Mouse (Mus musculus): ENCODE results near the gene Txnrd2. TPM values are rescaled to one million over a fixed set of nuclear protein-coding genes. Genes with fewer than 3 reads are reported as not detected.

Txnrd2 gene
- polyA plus RNA-seq, 1 experiment = 19.4 TPM

DNA sequence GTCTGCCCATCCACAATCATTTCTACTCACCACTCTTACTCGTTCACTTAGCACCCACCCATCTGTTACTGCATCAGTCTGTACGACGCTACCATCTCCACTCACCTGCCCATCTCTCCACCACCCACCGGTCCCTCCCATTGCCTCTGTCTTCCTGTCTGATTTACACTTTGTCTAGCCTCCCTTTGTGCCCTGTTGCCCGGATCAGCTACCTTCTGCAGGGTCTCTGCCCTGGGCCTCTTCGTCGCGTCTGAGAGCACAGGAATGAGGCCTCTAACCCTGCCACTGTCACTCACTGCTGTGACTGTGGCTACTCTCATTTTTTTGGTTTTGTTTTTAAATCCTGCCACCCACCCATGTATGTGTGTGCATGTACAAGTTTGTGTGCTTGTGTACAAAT is 41.5 kb upstream of the Txnrd2 start:
- no peak for TF ChIP-seq POLR2A (IDR thresholded peaks at IDR 0.05; ENCODE audit: borderline replicate concordance, extremely low read depth, low read depth, low read length)
- no peak for TF ChIP-seq CTCF (IDR thresholded peaks at IDR 0.05; ENCODE audit: insufficient read depth, low read length)
- 88% methylated on average over 8 of the region's 8 CpGs for WGBS

GRCm38 (mm10) chr16:18385411-18385810 is 40.8 kb upstream of the Txnrd2 start:
- no peak for DNase-seq
- H3K4me1 ChIP-seq (ENCODE audit: control insufficient read depth, insufficient read depth, low read length) = peaks cover 9% of the 10 kb centered on the region
- TF ChIP-seq CTCF (IDR thresholded peaks at IDR 0.05; ENCODE audit: insufficient read depth, low read length) (no peak), POLR2A (IDR thresholded peaks at IDR 0.05; ENCODE audit: borderline replicate concordance, extremely low read depth, low read depth, low read length) (no peak)
- 82% methylated on average over 5 of the region's 5 CpGs for WGBS
- H3K4me3 ChIP-seq (replicated peaks; ENCODE audit: extremely low read depth, low read depth, low read length) = no peak overlapping the region

More for the DNA sequence above, 41.5 kb upstream of the Txnrd2 start:
- no peak overlapping the region for H3K4me3 ChIP-seq (replicated peaks; ENCODE audit: extremely low read depth, low read depth, low read length)
- no peak for DNase-seq
- H3K4me1 ChIP-seq (ENCODE audit: control insufficient read depth, insufficient read depth, low read length) = peaks cover 9% of the 10 kb centered on the region

GRCm38 (mm10) chr16:18386451-18386850 is 39.7 kb upstream of the Txnrd2 start:
- WGBS = 77% methylated on average over 7 of the region's 7 CpGs
- TF ChIP-seq CTCF (IDR thresholded peaks at IDR 0.05; ENCODE audit: insufficient read depth, low read length) (no peak), POLR2A (IDR thresholded peaks at IDR 0.05; ENCODE audit: borderline replicate concordance, extremely low read depth, low read depth, low read length) (no peak)
- Histone ChIP-seq H3K4me3 (replicated peaks; ENCODE audit: extremely low read depth, low read depth, low read length) (no peak overlapping the region), H3K4me1 (ENCODE audit: control insufficient read depth, insufficient read depth, low read length) (peaks cover 9% of the 10 kb centered on the region)
- no peak for DNase-seq

DNA sequence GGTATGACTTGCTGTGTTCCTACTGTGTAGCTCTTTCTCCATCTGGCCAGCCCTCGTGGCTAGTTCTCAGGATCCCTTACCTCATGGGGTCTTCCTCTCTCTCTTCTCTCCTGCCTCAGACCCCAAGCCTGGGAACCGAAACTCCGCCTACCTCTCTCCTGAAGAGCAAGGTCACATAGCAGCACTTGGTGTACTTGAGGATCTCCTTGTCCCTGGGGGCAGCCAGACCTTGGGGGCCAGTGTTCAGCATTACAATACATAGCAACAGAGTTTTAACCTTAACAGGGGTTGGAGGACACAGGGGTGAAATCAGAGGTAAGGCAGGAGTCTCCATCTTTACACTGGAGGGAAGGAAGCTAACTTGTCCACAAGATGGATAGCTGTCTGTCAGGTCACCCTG is 39.2 kb upstream of the Txnrd2 start:
- Histone ChIP-seq H3K4me1 (ENCODE audit: control insufficient read depth, insufficient read depth, low read length) (peaks cover 9% of the 10 kb centered on the region), H3K4me3 (replicated peaks; ENCODE audit: extremely low read depth, low read depth, low read length) (no peak overlapping the region)
- TF ChIP-seq CTCF (IDR thresholded peaks at IDR 0.05; ENCODE audit: insufficient read depth, low read length) (no peak), POLR2A (IDR thresholded peaks at IDR 0.05; ENCODE audit: borderline replicate concordance, extremely low read depth, low read depth, low read length) (no peak)
- WGBS = 71% methylated on average over 3 of the region's 3 CpGs
- no peak for DNase-seq

- TF ChIP-seq POLR2A (IDR thresholded peaks at IDR 0.05; ENCODE audit: borderline replicate concordance, extremely low read depth, low read depth, low read length) (no peak), CTCF (IDR thresholded peaks at IDR 0.05; ENCODE audit: insufficient read depth, low read length) (no peak)
- 36% methylated on average over 6 of the region's 7 CpGs for WGBS
- no peak overlapping the region for H3K4me3 ChIP-seq (replicated peaks; ENCODE audit: extremely low read depth, low read depth, low read length)
- DNase-seq = no peak
- peaks cover 9% of the 10 kb centered on the region for H3K4me1 ChIP-seq (ENCODE audit: control insufficient read depth, insufficient read depth, low read length)
Observed at GRCm38 (mm10) chr16:18387704-18388582, 38.2 kb upstream of the Txnrd2 start.

DNA sequence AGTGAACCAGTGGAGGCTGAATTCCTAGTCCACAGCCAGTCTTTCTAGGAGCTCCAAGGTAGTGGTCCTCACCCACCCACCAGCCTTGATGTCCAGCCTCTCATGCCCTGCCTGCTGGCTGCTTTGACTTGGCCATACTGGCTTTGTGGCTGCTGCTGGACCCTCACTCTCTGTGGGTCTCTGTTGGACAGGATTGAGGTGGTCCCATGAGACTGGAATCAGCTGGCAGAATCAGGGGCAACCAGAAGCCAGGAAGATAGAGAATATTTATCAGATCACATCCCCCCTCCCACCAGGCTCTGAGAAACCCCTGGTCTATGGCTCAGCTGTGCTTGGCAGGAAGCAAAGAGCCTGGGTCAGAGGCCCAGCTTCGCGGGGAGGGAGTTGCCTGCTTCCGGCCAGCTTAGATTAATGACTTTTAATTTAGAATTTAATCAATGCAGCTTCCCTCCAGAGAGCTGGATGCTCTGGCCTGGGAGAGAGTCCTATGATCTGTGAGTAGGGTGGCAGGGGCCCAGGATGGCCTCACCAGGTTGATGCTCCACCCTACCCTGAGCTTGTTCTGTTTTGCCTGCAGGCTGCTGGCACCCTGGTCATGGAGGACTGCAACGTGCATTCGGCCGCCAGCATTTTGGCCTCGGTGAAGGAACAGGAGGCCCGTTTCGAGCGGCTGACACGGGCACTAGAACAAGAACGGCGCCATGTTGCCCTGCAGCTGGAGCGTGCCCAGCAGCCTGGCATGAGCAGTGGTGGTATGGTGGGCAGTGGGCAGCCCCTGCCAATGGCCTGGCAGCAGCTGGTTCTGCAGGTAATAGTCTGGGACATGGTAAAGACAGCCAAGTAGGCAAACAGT is 37.4 kb upstream of the Txnrd2 start:
- WGBS = 74% methylated on average over 14 of the region's 14 CpGs
- no peak for TF ChIP-seq CTCF (IDR thresholded peaks at IDR 0.05; ENCODE audit: insufficient read depth, low read length)
- TF ChIP-seq POLR2A (IDR thresholded peaks at IDR 0.05; ENCODE audit: borderline replicate concordance, extremely low read depth, low read depth, low read length) = no peak
- no peak for DNase-seq
- peaks cover 14% of the 10 kb centered on the region for H3K4me1 ChIP-seq (ENCODE audit: control insufficient read depth, insufficient read depth, low read length)
- no peak overlapping the region for H3K4me3 ChIP-seq (replicated peaks; ENCODE audit: extremely low read depth, low read depth, low read length)

- TF ChIP-seq POLR2A (IDR thresholded peaks at IDR 0.05; ENCODE audit: borderline replicate concordance, extremely low read depth, low read depth, low read length) (no peak), CTCF (IDR thresholded peaks at IDR 0.05; ENCODE audit: insufficient read depth, low read length) (no peak)
- Histone ChIP-seq H3K4me3 (replicated peaks; ENCODE audit: extremely low read depth, low read depth, low read length) (no peak overlapping the region), H3K4me1 (ENCODE audit: control insufficient read depth, insufficient read depth, low read length) (peaks cover 14% of the 10 kb centered on the region)
- no peak for DNase-seq
- WGBS = 85% methylated on average over 6 of the region's 6 CpGs
Observed at GRCm38 (mm10) chr16:18390399-18390798, 35.8 kb upstream of the Txnrd2 start.

GRCm38 (mm10) chr16:18391127-18391526 is 35.1 kb upstream of the Txnrd2 start:
- H3K4me3 ChIP-seq (replicated peaks; ENCODE audit: extremely low read depth, low read depth, low read length) = no peak overlapping the region
- TF ChIP-seq CTCF (IDR thresholded peaks at IDR 0.05; ENCODE audit: insufficient read depth, low read length) (no peak), POLR2A (IDR thresholded peaks at IDR 0.05; ENCODE audit: borderline replicate concordance, extremely low read depth, low read depth, low read length) (no peak)
- DNase-seq = no peak
- H3K4me1 ChIP-seq (ENCODE audit: control insufficient read depth, insufficient read depth, low read length) = peaks cover 17% of the 10 kb centered on the region
- WGBS = 99% methylated on average over 3 of the region's 3 CpGs

GRCm38 (mm10) chr16:18391728-18392127 is 34.5 kb upstream of the Txnrd2 start:
- DNase-seq = no peak
- peaks cover 20% of the 10 kb centered on the region for H3K4me1 ChIP-seq (ENCODE audit: control insufficient read depth, insufficient read depth, low read length)
- TF ChIP-seq POLR2A (IDR thresholded peaks at IDR 0.05; ENCODE audit: borderline replicate concordance, extremely low read depth, low read depth, low read length) (no peak), CTCF (IDR thresholded peaks at IDR 0.05; ENCODE audit: insufficient read depth, low read length) (no peak)
- WGBS = 89% methylated on average over 3 of the region's 3 CpGs
- no peak overlapping the region for H3K4me3 ChIP-seq (replicated peaks; ENCODE audit: extremely low read depth, low read depth, low read length)

All from lung, adult 2 months (tissue).